Mouse (Mus musculus): Measurements from ENCODE around the gene Polg2. TPM values are rescaled to one million over a fixed set of nuclear protein-coding genes. Genes with fewer than 3 reads are reported as not detected.
"Not testable (repeated sequence)": the region's sequence is repeated elsewhere in the genome, so short reads cannot be mapped to it uniquely, and the experiment has no call there.

The Polg2 gene
- polyA plus RNA-seq, 1 experiment = 5.1 TPM

- no peak for DNase-seq (ENCODE audit: low read depth)
Observed at GRCm38 (mm10) chr11:106789649-106790048, 10.3 kb upstream of the Polg2 start.

GRCm38 (mm10) chr11:106788775-106789459, 9.6 kb upstream of the Polg2 start, which contains the start of the genes Ddx5 and Cep95:
Gene Ddx5, minus strand, starts transcription at chr11:106789185.
Gene Cep95, plus strand, starts transcription at chr11:106789252.
- DNase-seq (ENCODE audit: low read depth) = peak; percentile 89

- no peak for DNase-seq (ENCODE audit: low read depth)
Observed at GRCm38 (mm10) chr11:106788026-106788774, 8.9 kb upstream of the Polg2 start.

- no peak for DNase-seq (ENCODE audit: low read depth)
Observed at GRCm38 (mm10) chr11:106787131-106788025, 8.0 kb upstream of the Polg2 start.

GRCm38 (mm10) chr11:106785043-106785442, 5.7 kb upstream of the Polg2 start:
- no peak for DNase-seq (ENCODE audit: low read depth)

- DNase-seq (ENCODE audit: low read depth) = no peak
Observed at GRCm38 (mm10) chr11:106784476-106784875, 5.1 kb upstream of the Polg2 start.

GRCm38 (mm10) chr11:106782841-106783764, 3.8 kb upstream of the Polg2 start:
- DNase-seq (ENCODE audit: low read depth) = no peak

- DNase-seq (ENCODE audit: low read depth) = not testable (repeated sequence)
Observed at GRCm38 (mm10) chr11:106782271-106782670, 2.9 kb upstream of the Polg2 start.

- no peak for DNase-seq (ENCODE audit: low read depth)
Observed at GRCm38 (mm10) chr11:106780590-106781220, 1.4 kb upstream of the Polg2 start.

- no peak for DNase-seq (ENCODE audit: low read depth)
Observed at GRCm38 (mm10) chr11:106780089-106780425, 720 bp upstream of the Polg2 start.

- DNase-seq (ENCODE audit: low read depth) = no peak
Observed at GRCm38 (mm10) chr11:106778589-106779387, 549 bp downstream of the Polg2 start.

GRCm38 (mm10) chr11:106778132-106778531, 1.2 kb downstream of the Polg2 start:
- no peak for DNase-seq (ENCODE audit: low read depth)

- no peak for DNase-seq (ENCODE audit: low read depth)
Observed at GRCm38 (mm10) chr11:106777395-106777794, 1.9 kb downstream of the Polg2 start.

GRCm38 (mm10) chr11:106776960-106777359, 2.4 kb downstream of the Polg2 start:
- no peak for DNase-seq (ENCODE audit: low read depth)

- DNase-seq (ENCODE audit: low read depth) = no peak
Observed at GRCm38 (mm10) chr11:106773061-106773460, 6.3 kb downstream of the Polg2 start.

GRCm38 (mm10) chr11:106770195-106770974, 9.0 kb downstream of the Polg2 start:
- no peak for DNase-seq (ENCODE audit: low read depth)

- no peak for DNase-seq (ENCODE audit: low read depth)
Observed at GRCm38 (mm10) chr11:106767516-106767915, 11.8 kb downstream of the Polg2 start.

GRCm38 (mm10) chr11:106766611-106767162, 12.7 kb downstream of the Polg2 start:
- DNase-seq (ENCODE audit: low read depth) = no peak

GRCm38 (mm10) chr11:106762800-106763185, 16.5 kb downstream of the Polg2 start:
- DNase-seq (ENCODE audit: low read depth) = no peak

All from gonadal fat pad, adult 2 months (tissue).